Comparison of ENCODE assay signal across 8 mouse cellular contexts in the genomic region with DNA sequence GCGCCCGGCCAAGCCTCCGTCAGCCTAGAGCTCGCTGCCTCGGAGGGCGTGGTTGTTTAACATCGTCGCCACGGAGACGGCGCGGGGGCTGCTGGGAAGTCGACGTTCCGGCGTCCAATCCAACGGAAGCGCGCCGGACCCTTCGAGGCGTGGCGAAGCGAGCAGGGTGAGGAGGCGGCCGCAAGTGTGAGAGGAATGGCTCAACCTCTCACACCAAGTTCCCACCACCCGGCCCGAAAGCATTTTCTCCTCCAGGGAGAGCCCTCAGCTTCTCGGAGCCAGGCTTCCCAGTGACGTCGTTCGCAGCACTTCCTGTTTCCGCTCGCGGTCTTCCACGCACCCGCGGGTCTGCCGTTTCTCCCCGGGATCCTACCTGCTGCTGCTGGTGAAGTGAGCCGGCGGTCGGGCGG. TPM values are rescaled to one million over a fixed set of nuclear protein-coding genes. Genes with fewer than 3 reads are reported as not detected.
A peak's percentile ranks its signal among the peaks of the same experiment; 100 is the strongest.
DNase-seq lines count a peak whose midpoint lies in the region; ATAC-seq lines count a peak whose summit lies in the region.

A gene (plus strand): TSS at position 175 of the 410 bp plus-strand sequence.
A gene (minus strand): TSS at position 307 of the 410 bp plus-strand sequence.

- under 1% methylated on average over 44 of the region's 44 CpGs for WGBS in hindbrain, embryonic 14.5 days

- peak within 1 kb of the TSS; percentile 64 for H3K4me3 ChIP-seq in hindbrain, embryonic 14.5 days (replicated peaks; ENCODE audit: low read length)

- DNase-seq in R1 (ENCODE audit: low read depth, low spot score): peak; percentile 97
- DNase-seq in cerebellum, postnatal 25 days: peak; percentile 93 to 96
- DNase-seq in frontal cortex, postnatal 25 days (ENCODE audit: low spot score in 2 of 2): peak; percentile 82 to 87
- DNase-seq in hindbrain, embryonic 14.5 days (ENCODE audit: low spot score): peak; percentile 94
- DNase-seq in layer of hippocampus, postnatal 36 days: peak; percentile 92
- peak; percentile 97 for DNase-seq in lung, postnatal 36 days
- DNase-seq in retina, postnatal 1 day: peak; percentile 95
- DNase-seq in urinary bladder, adult 18-20 months (ENCODE audit: low spot score in 2 of 2): peak; percentile 92 to 94

- peak within 1 kb of the TSS; percentile 80 for H3K27ac ChIP-seq in hindbrain, embryonic 14.5 days

- no peaks in the 10 kb centered on the region for H3K9me3 ChIP-seq in hindbrain, embryonic 14.5 days (ENCODE audit: control insufficient read depth, low read length)

- H3K27me3 ChIP-seq in hindbrain, embryonic 14.5 days (ENCODE audit: control insufficient read depth, insufficient read depth, low read length): no peaks in the 10 kb centered on the region

- peaks cover 22% of the 10 kb centered on the region; the same call in 1 of the 2 replicates for H3K4me1 ChIP-seq in hindbrain, embryonic 14.5 days (replicated peaks; ENCODE audit: control insufficient read depth, insufficient read depth, low read length)

- peak within 1 kb of the TSS; percentile 63 for H3K4me2 ChIP-seq in hindbrain, embryonic 14.5 days (replicated peaks)

- H3K9ac ChIP-seq in hindbrain, embryonic 14.5 days: peak within 1 kb of the TSS; percentile 60

- 0 out of 2 replicates have a peak, but pooled peaks cover 9% of the 10 kb centered on the region for H3K36me3 ChIP-seq in hindbrain, embryonic 14.5 days (replicated peaks; ENCODE audit: control insufficient read depth, insufficient read depth)

- peak; percentile 96 for ATAC-seq in hindbrain, embryonic 14.5 days (ENCODE audit: low FRiP score)

RNA-seq across cellular contexts. Expression of the first gene that starts in this region (rescaled TPM):
- polyA plus RNA-seq in hindbrain, embryonic 14.5 days (2014; fragmentation: Nextera tagmentation; extraction: Ambion mirVana): 11.4 and 13.7 TPM in 2 replicates
- total RNA-seq in layer of hippocampus, postnatal 36 days (2021): 10 to 100 TPM in 1 of 2 experiments, 1 to 10 TPM in 1; 9.4 to 11.2 TPM

RNA-seq across cellular contexts. Expression of the second gene that starts in this region (rescaled TPM):
- 2.9 and 3.2 TPM in 2 replicates for polyA plus RNA-seq in hindbrain, embryonic 14.5 days (2014; fragmentation: Nextera tagmentation; extraction: Ambion mirVana)
- total RNA-seq in layer of hippocampus, postnatal 36 days (2021): 1 to 10 TPM; 1.4 to 2.0 TPM

Comparison
In these comparisons a context has a peak if more than half of its experiments do, and no peak if none do; other contexts are left out.
1. Peak in every context shown above with its lines: DNase-seq, ATAC-seq, H3K4me3 ChIP-seq and H3K27ac ChIP-seq.